Mouse (Mus musculus) lung, postnatal 0 days (tissue): ENCODE data around the gene Ssbp3.

Experiments used
- CTCF ChIP-seq: IDR thresholded peaks from 2 replicates; pipeline ENCODE4 v1.5.1; 2016; ENCODE audit warnings: antibody characterized with exemption, mild to moderate bottlenecking
- EP300 ChIP-seq: IDR thresholded peaks from 2 replicates; pipeline ENCODE4 v1.6.1; 2016; ENCODE audit warnings: antibody characterized with exemption, mild to moderate bottlenecking, control low read depth

- TF ChIP-seq EP300 (no peak), CTCF (no peak)
These were observed 114.9 kb downstream of the Ssbp3 start for GRCm38 (mm10) chr4:107025369-107025768.
